Comparison of ENCODE assay signal across 11 mouse cellular contexts in the genomic region with DNA sequence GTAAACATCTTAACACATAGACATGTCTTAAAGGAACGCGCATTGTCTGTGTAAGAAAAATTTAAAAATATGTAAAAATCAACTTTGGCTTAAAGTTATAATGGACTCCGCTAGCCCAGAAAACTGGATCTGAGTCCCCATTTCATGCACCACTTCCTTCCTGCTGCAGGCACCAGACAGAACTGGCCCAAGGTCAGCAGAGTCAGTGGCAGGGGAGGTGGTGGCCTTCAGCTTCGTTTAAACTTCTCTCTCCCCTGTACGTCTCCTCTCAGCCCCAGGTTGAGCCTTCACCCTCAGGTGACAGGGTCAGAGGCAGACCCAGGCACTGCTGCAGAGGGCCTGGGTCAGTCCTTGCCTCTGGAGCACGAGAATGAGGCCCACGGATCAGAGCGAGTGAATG. TPM values are rescaled to one million over a fixed set of nuclear protein-coding genes. Genes with fewer than 3 reads are reported as not detected.
A peak's percentile ranks its signal among the peaks of the same experiment; 100 is the strongest.
DNase-seq lines count a peak whose midpoint lies in the region; ATAC-seq and TF ChIP-seq lines count a peak whose summit lies in the region.
"Had no signal": no experiment of that assay in that cellular context is flagged by ENCODE, and none has a peak within 500 bp of the region (broad histone marks: within the 10 kb centered on the region; RNA-seq: fewer than 3 reads in every experiment).

No protein-coding gene starts in this region.

- DNase-seq in intestine, embryonic 14.5 days (ENCODE audit: low spot score), result no peak
- DNase-seq in stomach, postnatal 0 days (ENCODE audit: low spot score), result no peak
- no peak for DNase-seq in left cerebral cortex, postnatal 25 days (ENCODE audit: low spot score in 2 of 2)
- no peak for DNase-seq in gastrocnemius, postnatal 10 days
- DNase-seq: cerebellum, adult 11 months; right cerebral cortex, postnatal 4 days; thymus, adult 18-20 months had no signal

- WGBS in intestine, embryonic 14.5 days, result 59% methylated on average over 8 of the region's 8 CpGs
- WGBS in intestine, embryonic 16.5 days, result 49% methylated on average over 8 of the region's 8 CpGs
- 57% methylated on average over 8 of the region's 8 CpGs for WGBS in stomach, embryonic 16.5 days
- WGBS in stomach, postnatal 0 days, result 61% methylated on average over 8 of the region's 8 CpGs
- WGBS in intestine, embryonic 15.5 days, result 59% methylated on average over 8 of the region's 8 CpGs

- H3K36me3 ChIP-seq in intestine, embryonic 14.5 days (ENCODE audit: control insufficient read depth, insufficient read depth, low read length), result no peaks in the 10 kb centered on the region
- H3K36me3 ChIP-seq in intestine, embryonic 16.5 days (ENCODE audit: control insufficient read depth, insufficient read depth, low read length), result no peaks in the 10 kb centered on the region
- no peaks in the 10 kb centered on the region for H3K36me3 ChIP-seq in stomach, embryonic 16.5 days (ENCODE audit: control insufficient read depth, insufficient read depth, low read length)
- no peaks in the 10 kb centered on the region for H3K36me3 ChIP-seq in stomach, postnatal 0 days (ENCODE audit: control insufficient read depth, insufficient read depth, low read length)
- H3K36me3 ChIP-seq in intestine, embryonic 15.5 days, result no peaks in the 10 kb centered on the region
- H3K36me3 ChIP-seq: neural tube, embryonic 13.5 days had no signal

- H3K4me2 ChIP-seq in intestine, embryonic 14.5 days (ENCODE audit: low read length), result no peak overlapping the region
- no peak overlapping the region for H3K4me2 ChIP-seq in intestine, embryonic 16.5 days (ENCODE audit: low read depth, low read length)
- no peak overlapping the region for H3K4me2 ChIP-seq in stomach, embryonic 16.5 days (ENCODE audit: low read depth, low read length)
- no peak overlapping the region for H3K4me2 ChIP-seq in stomach, postnatal 0 days (replicated peaks; ENCODE audit: low read depth)
- H3K4me2 ChIP-seq in intestine, embryonic 15.5 days (replicated peaks), result no peak overlapping the region
- H3K4me2 ChIP-seq: neural tube, embryonic 13.5 days had no signal

- peak overlapping the region; percentile 41; the same call in 1 of the 2 replicates for H3K27ac ChIP-seq in intestine, embryonic 14.5 days (ENCODE audit: low read depth)
- no peak overlapping the region for H3K27ac ChIP-seq in intestine, embryonic 16.5 days (ENCODE audit: low read length)
- H3K27ac ChIP-seq in stomach, embryonic 16.5 days (ENCODE audit: low read length), result peak overlapping the region; percentile 66
- no peak overlapping the region for H3K27ac ChIP-seq in stomach, postnatal 0 days (replicated peaks)
- 0 out of 2 replicates have a peak overlapping the region, but pooled peaks have one; percentile 38 for H3K27ac ChIP-seq in intestine, embryonic 15.5 days
- H3K27ac ChIP-seq: neural tube, embryonic 13.5 days had no signal

- H3K27me3 ChIP-seq in intestine, embryonic 14.5 days (replicated peaks; ENCODE audit: control insufficient read depth, insufficient read depth, low read length), result no peaks in the 10 kb centered on the region
- no peaks in the 10 kb centered on the region for H3K27me3 ChIP-seq in intestine, embryonic 16.5 days (replicated peaks; ENCODE audit: control insufficient read depth, insufficient read depth, low read length)
- no peaks in the 10 kb centered on the region for H3K27me3 ChIP-seq in stomach, embryonic 16.5 days (ENCODE audit: control insufficient read depth, insufficient read depth, low read length)
- no peaks in the 10 kb centered on the region for H3K27me3 ChIP-seq in stomach, postnatal 0 days (ENCODE audit: control insufficient read depth, insufficient read depth, low read length)
- H3K27me3 ChIP-seq in intestine, embryonic 15.5 days (replicated peaks), result no peaks in the 10 kb centered on the region
- H3K27me3 ChIP-seq: neural tube, embryonic 13.5 days had no signal

- TF ChIP-seq CTCF in stomach, postnatal 0 days (IDR thresholded peaks at IDR 0.05; ENCODE audit: low read depth), result no peak

- peaks cover 36% of the 10 kb centered on the region for H3K4me1 ChIP-seq in intestine, embryonic 14.5 days (replicated peaks; ENCODE audit: control insufficient read depth, insufficient read depth, low read length)
- peaks cover 23% of the 10 kb centered on the region for H3K4me1 ChIP-seq in intestine, embryonic 16.5 days (ENCODE audit: control insufficient read depth, insufficient read depth, low read length)
- peaks cover 12% of the 10 kb centered on the region; the same call in 1 of the 2 replicates for H3K4me1 ChIP-seq in stomach, embryonic 16.5 days (ENCODE audit: control insufficient read depth, insufficient read depth, low read length)
- peaks cover 2% of the 10 kb centered on the region for H3K4me1 ChIP-seq in stomach, postnatal 0 days (replicated peaks; ENCODE audit: control insufficient read depth, insufficient read depth)
- H3K4me1 ChIP-seq in intestine, embryonic 15.5 days (replicated peaks), result peaks cover 25% of the 10 kb centered on the region

- H3K9me3 ChIP-seq in intestine, embryonic 14.5 days (ENCODE audit: control insufficient read depth, low read length), result no peaks in the 10 kb centered on the region
- no peaks in the 10 kb centered on the region for H3K9me3 ChIP-seq in intestine, embryonic 16.5 days (ENCODE audit: control insufficient read depth, low read length)
- no peaks in the 10 kb centered on the region for H3K9me3 ChIP-seq in stomach, embryonic 16.5 days (replicated peaks; ENCODE audit: control insufficient read depth, low read length)
- H3K9me3 ChIP-seq in stomach, postnatal 0 days (ENCODE audit: control insufficient read depth, low read length), result no peaks in the 10 kb centered on the region
- no peaks in the 10 kb centered on the region for H3K9me3 ChIP-seq in intestine, embryonic 15.5 days
- H3K9me3 ChIP-seq: neural tube, embryonic 13.5 days had no signal

- H3K9ac ChIP-seq in intestine, embryonic 14.5 days (ENCODE audit: low read length), result no peak overlapping the region
- H3K9ac ChIP-seq in intestine, embryonic 16.5 days (ENCODE audit: low read depth, low read length), result no peak overlapping the region
- H3K9ac ChIP-seq in stomach, embryonic 16.5 days (ENCODE audit: low read length), result peak overlapping the region; percentile 44; the same call in 1 of the 2 replicates
- no peak overlapping the region for H3K9ac ChIP-seq in stomach, postnatal 0 days (ENCODE audit: low read length)
- no peak overlapping the region; the same call in 1 of the 2 replicates for H3K9ac ChIP-seq in intestine, embryonic 15.5 days
- H3K9ac ChIP-seq: neural tube, embryonic 13.5 days had no signal

- no peak overlapping the region for H3K4me3 ChIP-seq in intestine, embryonic 14.5 days (ENCODE audit: low read depth, low read length)
- no peak overlapping the region for H3K4me3 ChIP-seq in intestine, embryonic 16.5 days (ENCODE audit: low read length)
- no peak overlapping the region for H3K4me3 ChIP-seq in stomach, embryonic 16.5 days (replicated peaks; ENCODE audit: low read length)
- no peak overlapping the region for H3K4me3 ChIP-seq in stomach, postnatal 0 days (ENCODE audit: low read depth, low read length)
- no peak overlapping the region for H3K4me3 ChIP-seq in intestine, embryonic 15.5 days (replicated peaks)
- H3K4me3 ChIP-seq: neural tube, embryonic 13.5 days had no signal

- ATAC-seq in intestine, embryonic 14.5 days (replicated peaks; ENCODE audit: low FRiP score, low TSS enrichment, low read depth), result no peak
- no peak for ATAC-seq in intestine, embryonic 16.5 days
- ATAC-seq in stomach, embryonic 16.5 days (ENCODE audit: insufficient read depth, low FRiP score), result no peak
- ATAC-seq in stomach, postnatal 0 days (ENCODE audit: low FRiP score, low TSS enrichment), result no peak
- ATAC-seq in intestine, embryonic 15.5 days, result no peak

- no peak for TF ChIP-seq EP300 in stomach, postnatal 0 days (optimal IDR thresholded peaks at IDR 0.05)

- intact Hi-C loops in left cerebral cortex, postnatal 25 days (cut with DNase I), result no loop called here

RNA-seq across cellular contexts. Expression of a gene that starts 6.6 kb away (rescaled TPM):
- 13.6 and 14.4 TPM in 2 replicates for polyA plus RNA-seq in intestine, embryonic 14.5 days (2014; fragmentation: Nextera tagmentation; extraction: Ambion mirVana)
- 9.0 and 10.7 TPM in 2 replicates for polyA plus RNA-seq in intestine, embryonic 16.5 days (2015; fragmentation: Nextera tagmentation; extraction: Ambion mirVana)
- polyA plus RNA-seq in stomach, embryonic 16.5 days (2015; fragmentation: Nextera tagmentation; extraction: Ambion mirVana), result 5.6 and 7.0 TPM in 2 replicates
- 3.1 and 3.3 TPM in 2 replicates for polyA plus RNA-seq in stomach, postnatal 0 days (2015; fragmentation: Nextera tagmentation; extraction: Ambion mirVana)
- 9.5 and 10.1 TPM in 2 replicates for polyA plus RNA-seq in intestine, embryonic 15.5 days (2015; fragmentation: Nextera tagmentation; extraction: Ambion mirVana)
- total RNA-seq in left cerebral cortex, postnatal 25 days (2021), result 1 to 10 TPM; 7.0 to 8.4 TPM
- 10 to 100 TPM; 21.5 to 27.6 TPM for total RNA-seq in gastrocnemius, postnatal 10 days (2021)

RNA-seq across cellular contexts. Expression of a gene that starts 57.2 kb away (rescaled TPM):
- 0.08 and 0.20 TPM in 2 replicates for polyA plus RNA-seq in intestine, embryonic 14.5 days (2014; fragmentation: Nextera tagmentation; extraction: Ambion mirVana)
- 0.10 TPM in 2 replicates for polyA plus RNA-seq in intestine, embryonic 16.5 days (2015; fragmentation: Nextera tagmentation; extraction: Ambion mirVana)
- polyA plus RNA-seq in stomach, embryonic 16.5 days (2015; fragmentation: Nextera tagmentation; extraction: Ambion mirVana), result 0.16 and 1.7 TPM in 2 replicates
- 0.36 and 0.59 TPM in 2 replicates for polyA plus RNA-seq in stomach, postnatal 0 days (2015; fragmentation: Nextera tagmentation; extraction: Ambion mirVana)
- polyA plus RNA-seq in intestine, embryonic 15.5 days (2015; fragmentation: Nextera tagmentation; extraction: Ambion mirVana), result 0.18 and 0.25 TPM in 2 replicates
- total RNA-seq in left cerebral cortex, postnatal 25 days (2021), result under 1 TPM in 1 of 2 experiments, not detected in 1; 0.18 TPM
- total RNA-seq in gastrocnemius, postnatal 10 days (2021), result 10 to 100 TPM; 31.7 to 37.0 TPM

Comparison
In these comparisons a context has a peak if more than half of its experiments do, and no peak if none do; other contexts are left out.
1. H3K27ac ChIP-seq: peak in intestine, embryonic 14.5 days (single experiment), stomach, embryonic 16.5 days (single experiment) and intestine, embryonic 15.5 days (single experiment); none in intestine, embryonic 16.5 days (single experiment) and stomach, postnatal 0 days (single experiment).